Mouse (Mus musculus) stomach, embryonic 16.5 days (tissue): ENCODE data around the gene Ngdn. TPM values are rescaled to one million over a fixed set of nuclear protein-coding genes. Genes with fewer than 3 reads are reported as not detected.
"Not testable (repeated sequence)": the region's sequence is repeated elsewhere in the genome, so short reads cannot be mapped to it uniquely, and the experiment has no call there.

ENCODE experiments used
- ATAC-seq: fragments of 200-750 bp; cut with Nextera tagmentation; 2 replicates; pipeline ENCODE4 v1.8.0; 2017; ENCODE audit warnings: moderate number of reproducible peaks, moderate TSS enrichment; ENCODE audit not compliant: insufficient read depth, low FRiP score
- H3K27ac ChIP-seq: fragments of 300-500 bp; sonication (generic); 2 replicates; pipeline ENCODE4 v1.5.1; 2014; ENCODE audit warnings: low read length
- H3K27me3 ChIP-seq: fragments of 300-500 bp; sonication (generic); 2 replicates; pipeline ENCODE4 v1.6.1; 2014; ENCODE audit warnings: low read length, control low read depth, mixed read lengths; ENCODE audit not compliant: control insufficient read depth, insufficient read depth
- H3K36me3 ChIP-seq: fragments of 300-500 bp; sonication (generic); 2 replicates; pipeline ENCODE4 v1.6.1; 2014; ENCODE audit warnings: low read length; ENCODE audit not compliant: control insufficient read depth, insufficient read depth
- H3K4me1 ChIP-seq: fragments of 300-500 bp; sonication (generic); 2 replicates; pipeline ENCODE4 v1.6.1; 2014; ENCODE audit warnings: low read length, control low read depth, mixed read lengths; ENCODE audit not compliant: control insufficient read depth, insufficient read depth
- H3K4me2 ChIP-seq: fragments of 300-500 bp; sonication (generic); 2 replicates; pipeline ENCODE4 v1.6.1; 2014; ENCODE audit warnings: low read depth, low read length, mixed read lengths
- H3K4me3 ChIP-seq: fragments of 300-500 bp; sonication (generic); replicated peaks from 2 replicates; pipeline ENCODE4 v1.5.1; 2014; ENCODE audit warnings: mild to moderate bottlenecking, low read length
- H3K9ac ChIP-seq: fragments of 300-500 bp; sonication (generic); 2 replicates; pipeline ENCODE4 v1.6.1; 2014; ENCODE audit warnings: low read length
- H3K9me3 ChIP-seq: fragments of 300-500 bp; sonication (generic); replicated peaks from 2 replicates; pipeline ENCODE4 v1.6.1; 2016; ENCODE audit warnings: low read length, control low read depth; ENCODE audit not compliant: control insufficient read depth
- WGBS: fragments of 180-500 bp; shearing (Covaris S2); extraction: QIAGEN DNeasy Blood & Tissue Kit; methylation state at CpG from one replicate; pipeline ENCODE4 v1.1.7; 2014; 5-methylcytosine and 5-hydroxymethylcytosine counted together
- polyA plus RNA-seq: library from polyadenylated mRNA; unstranded; fragments of >200 nt; fragmentation: Nextera tagmentation; extraction: Ambion mirVana; gene quantifications from 2 replicates; pipeline ENCODE4 v1.2.1, GENCODE M21; 2015

Gene Ngdn
- polyA plus RNA-seq, 1 experiment from 2014 or later: 74.9 TPM

- H3K4me1 ChIP-seq: no peaks in the 10 kb centered on the region
- no peaks in the 10 kb centered on the region for H3K9me3 ChIP-seq
- no peak overlapping the region for H3K4me2 ChIP-seq
- H3K27me3 ChIP-seq: no peaks in the 10 kb centered on the region
- WGBS: 91% methylated on average over 7 of the region's 7 CpGs
- H3K9ac ChIP-seq: no peak overlapping the region
- H3K36me3 ChIP-seq: no peaks in the 10 kb centered on the region
- no peak overlapping the region for H3K4me3 ChIP-seq
- ATAC-seq: no peak
- no peak overlapping the region for H3K27ac ChIP-seq
Observed at GRCm38 (mm10) chr14:54981934-54982333, 33.3 kb upstream of the Ngdn start.

DNA sequence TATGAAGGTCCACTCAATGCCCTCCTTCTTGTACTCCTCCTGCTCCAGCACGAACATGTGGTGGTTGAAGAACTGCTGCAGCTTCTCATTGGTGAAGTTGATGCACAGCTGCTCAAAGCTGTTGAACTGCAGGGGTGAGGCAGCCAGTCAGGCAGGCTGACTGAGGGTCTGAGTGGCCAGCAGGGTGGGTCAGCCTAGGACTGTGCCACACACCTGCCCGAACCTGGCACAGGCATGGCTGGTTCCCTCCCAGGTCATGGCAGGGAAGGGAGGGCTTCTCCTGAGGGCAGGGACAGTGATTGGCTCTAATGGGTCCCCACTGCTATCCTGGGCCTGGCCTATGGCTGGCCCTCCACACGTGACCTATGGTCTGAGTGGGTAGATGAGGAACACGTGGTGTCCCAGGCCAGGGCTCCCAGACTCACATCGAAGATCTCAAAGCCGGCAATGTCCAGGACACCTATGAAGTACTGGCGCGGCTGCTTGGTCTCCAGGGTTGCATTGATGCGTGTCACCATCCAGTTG lies 26.8 kb upstream of the Ngdn start:
- H3K36me3 ChIP-seq, H3K4me1 ChIP-seq, H3K9me3 ChIP-seq, H3K27me3 ChIP-seq, H3K4me3 ChIP-seq, H3K9ac ChIP-seq, H3K4me2 ChIP-seq, H3K27ac ChIP-seq, ATAC-seq: not testable (repeated sequence)
- WGBS: 89% methylated on average over 9 of the region's 9 CpGs

DNA sequence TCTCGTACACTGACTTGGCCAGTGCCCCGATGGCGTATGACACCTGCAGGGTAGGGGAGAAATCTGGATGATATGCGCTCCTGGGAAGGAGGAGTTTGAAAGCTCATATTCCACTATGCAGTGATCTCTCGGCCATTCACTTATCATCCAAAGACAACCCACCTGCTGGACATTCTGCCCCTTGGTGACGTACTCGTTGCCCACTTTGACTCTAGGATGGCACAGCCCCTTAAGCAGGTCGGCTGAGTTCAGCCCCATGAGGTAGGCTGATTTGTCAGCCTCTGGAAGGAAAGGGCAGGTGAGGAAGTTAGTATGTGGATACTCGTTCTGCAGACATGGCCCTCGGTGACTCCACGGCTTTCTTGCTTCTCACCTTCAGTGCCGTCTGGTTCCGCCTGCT lies 26.4 kb upstream of the Ngdn start:
- Histone ChIP-seq H3K27ac (no peak overlapping the region), H3K4me3 (no peak overlapping the region), H3K9ac (no peak overlapping the region), H3K36me3 (no peaks in the 10 kb centered on the region), H3K4me2 (no peak overlapping the region), H3K27me3 (no peaks in the 10 kb centered on the region), H3K9me3 (no peaks in the 10 kb centered on the region), H3K4me1 (peaks cover 7% of the 10 kb centered on the region)
- no peak for ATAC-seq
- WGBS: 87% methylated on average over 13 of the region's 13 CpGs

- Histone ChIP-seq H3K4me3 (no peak overlapping the region), H3K9ac (no peak overlapping the region), H3K36me3 (no peaks in the 10 kb centered on the region), H3K9me3 (no peaks in the 10 kb centered on the region), H3K4me1 (peaks cover 17% of the 10 kb centered on the region), H3K27ac (no peak overlapping the region), H3K27me3 (no peaks in the 10 kb centered on the region), H3K4me2 (no peak overlapping the region)
- WGBS: 82% methylated on average over 8 of the region's 8 CpGs
- ATAC-seq: no peak
Observed at GRCm38 (mm10) chr14:54989886-54990441, 25.3 kb upstream of the Ngdn start.

DNA sequence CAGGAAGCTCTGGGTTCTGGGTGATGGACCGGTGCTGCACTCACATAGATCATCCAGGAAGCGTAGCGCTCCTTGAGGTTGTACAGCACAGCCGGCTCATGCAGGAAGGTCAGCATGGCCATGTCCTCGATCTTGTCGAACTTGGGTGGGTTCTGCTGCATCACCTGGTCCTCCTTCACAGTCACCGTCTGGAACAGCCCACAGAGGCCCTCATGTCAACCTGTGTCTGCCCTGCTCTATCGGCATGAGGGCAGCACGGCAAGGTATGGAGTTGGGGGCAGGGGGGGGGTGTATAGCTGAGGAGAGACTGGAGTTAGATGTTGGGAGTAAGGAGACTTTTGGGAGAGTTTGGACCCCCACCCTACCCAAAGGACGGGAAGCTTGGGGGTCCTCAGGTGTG lies 23.1 kb upstream of the Ngdn start:
- Histone ChIP-seq H3K9ac (no peak overlapping the region), H3K4me2 (no peak overlapping the region), H3K9me3 (no peaks in the 10 kb centered on the region), H3K4me1 (peaks cover 23% of the 10 kb centered on the region), H3K36me3 (no peaks in the 10 kb centered on the region), H3K27ac (no peak overlapping the region), H3K27me3 (no peaks in the 10 kb centered on the region), H3K4me3 (no peak overlapping the region)
- no peak for ATAC-seq
- WGBS: 87% methylated on average over 10 of the region's 10 CpGs

GRCm38 (mm10) chr14:54993636-54994035 lies 21.6 kb upstream of the Ngdn start:
- ATAC-seq: peak; percentile 72; the same call in 1 of the 2 replicates
- peak overlapping the region; percentile 50; the same call in 1 of the 2 replicates for H3K9ac ChIP-seq
- peak overlapping the region; percentile 73 for H3K27ac ChIP-seq
- 37% methylated on average over 10 of the region's 10 CpGs for WGBS
- no peaks in the 10 kb centered on the region for H3K27me3 ChIP-seq
- H3K9me3 ChIP-seq: no peaks in the 10 kb centered on the region
- peak overlapping the region; percentile 20 for H3K4me2 ChIP-seq
- peaks cover 23% of the 10 kb centered on the region for H3K4me1 ChIP-seq
- no peak overlapping the region for H3K4me3 ChIP-seq
- H3K36me3 ChIP-seq: no peaks in the 10 kb centered on the region

DNA sequence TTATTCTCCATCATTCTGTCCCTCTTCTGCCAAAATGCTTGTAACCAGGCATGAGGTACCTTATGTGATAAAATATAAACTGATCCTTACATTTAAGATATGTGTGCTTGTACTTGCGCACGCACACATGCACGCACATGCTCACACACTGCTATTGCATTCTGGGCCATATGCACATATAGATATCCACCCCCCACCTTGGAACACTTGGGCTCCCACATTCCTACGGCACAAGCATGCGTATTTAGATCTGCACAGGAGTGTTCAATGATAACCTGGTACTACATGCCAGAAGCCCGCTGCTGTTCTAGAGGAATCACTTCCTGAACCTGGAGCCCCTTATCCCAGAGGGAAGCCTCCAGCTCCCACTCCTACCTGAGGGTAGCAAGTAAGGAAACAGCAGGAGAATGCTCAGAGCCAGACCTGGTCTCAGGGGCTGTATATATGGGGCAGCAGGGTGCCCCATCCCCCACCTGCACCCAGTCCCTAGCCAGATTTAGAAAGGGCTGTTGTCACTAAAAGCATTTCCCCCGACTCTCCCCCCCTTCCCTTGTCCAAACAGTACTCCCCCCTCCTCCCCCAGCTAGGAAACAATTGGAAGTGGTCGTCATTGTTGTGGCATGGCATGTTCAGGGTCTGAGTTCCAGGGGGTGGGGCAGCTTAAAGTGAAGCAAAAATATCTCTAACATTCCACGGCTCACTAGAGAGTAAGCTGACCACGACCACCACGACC lies 21.0 kb upstream of the Ngdn start, which contains the start of gene Myh7:
Gene Myh7, minus strand, starts transcription at position 491 of the 733 bp plus-strand sequence.
- Histone ChIP-seq H3K36me3 (no peaks in the 10 kb centered on the region), H3K27me3 (no peaks in the 10 kb centered on the region), H3K4me2 (peak within 1 kb of the TSS; percentile 20), H3K27ac (peak within 1 kb of the TSS; percentile 73), H3K4me1 (peaks cover 23% of the 10 kb centered on the region), H3K9ac (peak within 1 kb of the TSS; percentile 50), H3K9me3 (no peaks in the 10 kb centered on the region), H3K4me3 (no peak within 1 kb of the TSS)
- WGBS: 47% methylated on average over 11 of the region's 11 CpGs
- ATAC-seq: no peak

- H3K36me3 ChIP-seq: no peaks in the 10 kb centered on the region
- H3K27ac ChIP-seq: no peak overlapping the region; the same call in 1 of the 2 replicates
- H3K9ac ChIP-seq: peak overlapping the region; percentile 26; the same call in 1 of the 2 replicates
- H3K27me3 ChIP-seq: no peaks in the 10 kb centered on the region
- peaks cover 23% of the 10 kb centered on the region for H3K4me1 ChIP-seq
- no peak overlapping the region for H3K4me2 ChIP-seq
- ATAC-seq: no peak
- no peaks in the 10 kb centered on the region for H3K9me3 ChIP-seq
- H3K4me3 ChIP-seq: no peak overlapping the region
Observed at GRCm38 (mm10) chr14:54994869-54995186, 20.4 kb upstream of the Ngdn start.

GRCm38 (mm10) chr14:54995457-54996138 lies 19.7 kb upstream of the Ngdn start:
- no peaks in the 10 kb centered on the region for H3K9me3 ChIP-seq
- 47% methylated on average over 14 of the region's 14 CpGs for WGBS
- no peak for ATAC-seq
- H3K27ac ChIP-seq: no peak overlapping the region
- no peaks in the 10 kb centered on the region for H3K27me3 ChIP-seq
- no peak overlapping the region for H3K4me3 ChIP-seq
- no peak overlapping the region for H3K9ac ChIP-seq
- no peak overlapping the region for H3K4me2 ChIP-seq
- H3K36me3 ChIP-seq: no peaks in the 10 kb centered on the region
- peaks cover 23% of the 10 kb centered on the region for H3K4me1 ChIP-seq
